Mouse (Mus musculus) thymus, postnatal 14 days (tissue): ENCODE results near the gene E130114P18Rik.

Experiments used
- DNase-seq: peaks from one replicate; pipeline ENCODE4 v3.0.0; 2021

E130114P18Rik gene

GRCm38 (mm10) chr4:97636569-97636968 is 141.3 kb downstream of the E130114P18Rik start:
- DNase-seq: no peak

- no peak for DNase-seq
Measured at GRCm38 (mm10) chr4:97635757-97636292, 142.1 kb downstream of the E130114P18Rik start.

GRCm38 (mm10) chr4:97635296-97635755 is 142.6 kb downstream of the E130114P18Rik start:
- DNase-seq: no peak

GRCm38 (mm10) chr4:97628881-97629605 is 148.8 kb downstream of the E130114P18Rik start:
- no peak for DNase-seq

GRCm38 (mm10) chr4:97626002-97626720 is 151.7 kb downstream of the E130114P18Rik start:
- DNase-seq: no peak

- peak; percentile 32 for DNase-seq
Measured at GRCm38 (mm10) chr4:97623165-97623564, 154.7 kb downstream of the E130114P18Rik start.

GRCm38 (mm10) chr4:97621731-97622130 is 156.1 kb downstream of the E130114P18Rik start:
- no peak for DNase-seq

GRCm38 (mm10) chr4:97620409-97620808 is 157.5 kb downstream of the E130114P18Rik start:
- DNase-seq: no peak

- peak; percentile 11 for DNase-seq
Measured at GRCm38 (mm10) chr4:97618668-97619373, 159.1 kb downstream of the E130114P18Rik start.

- DNase-seq: no peak
Measured at GRCm38 (mm10) chr4:97615031-97615430, 162.8 kb downstream of the E130114P18Rik start.

GRCm38 (mm10) chr4:97611251-97611847 is 166.5 kb downstream of the E130114P18Rik start:
- no peak for DNase-seq

GRCm38 (mm10) chr4:97609831-97610727 is 167.8 kb downstream of the E130114P18Rik start:
- DNase-seq: no peak

- DNase-seq: no peak
Measured at GRCm38 (mm10) chr4:97609329-97609728, 168.5 kb downstream of the E130114P18Rik start.

GRCm38 (mm10) chr4:97608728-97609127 is 169.2 kb downstream of the E130114P18Rik start:
- no peak for DNase-seq

GRCm38 (mm10) chr4:97608134-97608533 is 169.7 kb downstream of the E130114P18Rik start:
- no peak for DNase-seq

GRCm38 (mm10) chr4:97607169-97607568 is 170.7 kb downstream of the E130114P18Rik start:
- DNase-seq: no peak

- DNase-seq: no peak
Measured at GRCm38 (mm10) chr4:97606524-97606923, 171.4 kb downstream of the E130114P18Rik start.

GRCm38 (mm10) chr4:97602579-97602978 is 175.3 kb downstream of the E130114P18Rik start:
- no peak for DNase-seq

GRCm38 (mm10) chr4:97600875-97601835 is 176.7 kb downstream of the E130114P18Rik start:
- DNase-seq: no peak

GRCm38 (mm10) chr4:97597443-97597842 is 180.4 kb downstream of the E130114P18Rik start:
- DNase-seq: no peak
